Mouse (Mus musculus) brain, embryonic 14.5 days (tissue): Measurements from ENCODE around the gene Slc39a11.

Source experiments
- CTCF ChIP-seq: fragments of 200-500 bp; IDR thresholded peaks from 2 replicates; pipeline ENCODE4 v1.5.1; 2012; ENCODE audit warnings: inconsistent platforms, mild to moderate bottlenecking, moderate library complexity, borderline replicate concordance; ENCODE audit not compliant: insufficient read depth, insufficient read length; ENCODE audit errors: extremely low read depth
- POLR2A ChIP-seq: fragments of 200-500 bp; IDR thresholded peaks from 2 replicates; pipeline ENCODE4 v1.6.1; 2012; ENCODE audit warnings: mild to moderate bottlenecking, inconsistent platforms, borderline replicate concordance; ENCODE audit not compliant: poor library complexity, insufficient read depth, insufficient read length, severe bottlenecking; ENCODE audit errors: extremely low read depth

GRCm38 (mm10) chr11:113520373-113520772 is 129.5 kb downstream of the Slc39a11 start:
- TF ChIP-seq POLR2A (no peak), CTCF (no peak)
